Mouse (Mus musculus): ENCODE measurements around the gene Cnot6.

GRCm38 (mm10) chr11:49738659-49739406, 26.3 kb upstream of the Cnot6 start:
- TF ChIP-seq CTCF (IDR thresholded peaks at IDR 0.05; ENCODE audit: extremely low read depth, insufficient read depth, low read length): no peak
- TF ChIP-seq POLR2A (IDR thresholded peaks at IDR 0.05; ENCODE audit: extremely low read depth, insufficient read depth, low read length): no peak
